Mouse (Mus musculus): Measurements from ENCODE around the gene Gast. TPM values are rescaled to one million over a fixed set of nuclear protein-coding genes. Genes with fewer than 3 reads are reported as not detected.

The Gast gene
- total and polyA plus RNA-seq, 3 experiments: not detected

GRCm38 (mm10) chr11:100332766-100333515 lies 1.3 kb upstream of the Gast start:
- TF ChIP-seq ETS1 (conservative IDR thresholded peaks at IDR 0.05; ENCODE audit: low read depth, low read length): no peak
- no peak for DNase-seq (ENCODE audit: extremely low read depth)
- dilution Hi-C loops (cut with MboI; ENCODE audit: extremely low pct_ligation_motif_present, extremely low pct_unique_long_range_greater_than_20kb, low sequenced_read_pairs): no loop called here
- no peak overlapping the region for H3K4me2 ChIP-seq (ENCODE audit: insufficient read depth, low read depth, poor library complexity, severe bottlenecking)
- in situ Hi-C loops (cut with MboI; ENCODE audit: low pct_ligation_motif_present, low pct_unique_long_range_greater_than_20kb, low sequenced_read_pairs): no loop called here
- peaks cover 55% of the 10 kb centered on the region for H3K27me3 ChIP-seq (replicated peaks)
- H3K4me3 ChIP-seq (replicated peaks in 1 of 3; ENCODE audit: low read depth in 2 of 3, low read length in 2 of 3, poor library complexity in 1 of 3): no peak overlapping the region
- H3K79me2 ChIP-seq (replicated peaks; ENCODE audit: control insufficient read depth, extremely low read depth, insufficient read depth, poor library complexity, severe bottlenecking): no peaks in the 10 kb centered on the region
- H3K27ac ChIP-seq (ENCODE audit: insufficient read depth, low read depth): no peak overlapping the region
- no peaks in the 10 kb centered on the region for H3K36me3 ChIP-seq (replicated peaks in 1 of 2; ENCODE audit: control insufficient read depth in 1 of 2, insufficient read depth in 1 of 2, low read length in 1 of 2)
- H3K4me1 ChIP-seq (ENCODE audit: control insufficient read depth in 1 of 2, insufficient read depth in 2 of 2): peaks cover 4% of the 10 kb centered on the region in 2 experiments; a peak in 2 of 4 replicates
- H3K9ac ChIP-seq (ENCODE audit: insufficient read depth, low read depth): no peak overlapping the region
- H3K9me3 ChIP-seq (replicated peaks; ENCODE audit: low read length): no peaks in the 10 kb centered on the region

- Histone ChIP-seq H3K36me3 (replicated peaks in 1 of 2; ENCODE audit: control insufficient read depth in 1 of 2, insufficient read depth in 1 of 2, low read length in 1 of 2) (no peaks in the 10 kb centered on the region), H3K4me2 (ENCODE audit: insufficient read depth, low read depth, poor library complexity, severe bottlenecking) (no peak overlapping the region), H3K4me1 (ENCODE audit: control insufficient read depth in 1 of 2, insufficient read depth in 2 of 2) (peaks cover 0 to 4% of the 10 kb centered on the region in 2 experiments; a peak in 1 of 4 replicates), H3K27ac (ENCODE audit: insufficient read depth, low read depth) (no peak overlapping the region), H3K9ac (ENCODE audit: insufficient read depth, low read depth) (no peak overlapping the region), H3K79me2 (replicated peaks; ENCODE audit: control insufficient read depth, extremely low read depth, insufficient read depth, poor library complexity, severe bottlenecking) (no peaks in the 10 kb centered on the region), H3K9me3 (replicated peaks; ENCODE audit: low read length) (no peaks in the 10 kb centered on the region), H3K4me3 (replicated peaks in 1 of 3; ENCODE audit: low read depth in 2 of 3, low read length in 2 of 3, poor library complexity in 1 of 3) (no peak overlapping the region), H3K27me3 (replicated peaks) (peaks cover 77% of the 10 kb centered on the region)
- TF ChIP-seq SMC3 (IDR thresholded peaks at IDR 0.05; ENCODE audit: low read depth, low read length) (no peak), MYC (IDR thresholded peaks at IDR 0.05; ENCODE audit: low read depth, low read length) (no peak), SIN3A (IDR thresholded peaks at IDR 0.05; ENCODE audit: low read length) (no peak), TCF12 (IDR thresholded peaks at IDR 0.05; ENCODE audit: low read depth, low read length) (no peak)
- dilution Hi-C loops (cut with MboI; ENCODE audit: extremely low pct_ligation_motif_present, extremely low pct_unique_long_range_greater_than_20kb, low sequenced_read_pairs): no loop called here
- in situ Hi-C loops (cut with MboI; ENCODE audit: low pct_ligation_motif_present, low pct_unique_long_range_greater_than_20kb, low sequenced_read_pairs): no loop called here
- DNase-seq (ENCODE audit: extremely low read depth): no peak
Measured at GRCm38 (mm10) chr11:100335731-100336130, 1.5 kb downstream of the Gast start.

- TF ChIP-seq MAFK (IDR thresholded peaks at IDR 0.05; ENCODE audit: insufficient replicate concordance, low read length) (peak; percentile 93), TBP (conservative IDR thresholded peaks at IDR 0.05; ENCODE audit: low read depth, low read length) (no peak)
- dilution Hi-C loops (cut with MboI; ENCODE audit: extremely low pct_ligation_motif_present, extremely low pct_unique_long_range_greater_than_20kb, low sequenced_read_pairs) (no loop called here), in situ Hi-C loops (cut with MboI; ENCODE audit: low pct_ligation_motif_present, low pct_unique_long_range_greater_than_20kb, low sequenced_read_pairs) (no loop called here)
- Histone ChIP-seq H3K36me3 (replicated peaks in 1 of 2; ENCODE audit: control insufficient read depth in 1 of 2, insufficient read depth in 1 of 2, low read length in 1 of 2) (no peaks in the 10 kb centered on the region), H3K79me2 (replicated peaks; ENCODE audit: control insufficient read depth, extremely low read depth, insufficient read depth, poor library complexity, severe bottlenecking) (no peaks in the 10 kb centered on the region), H3K9ac (ENCODE audit: insufficient read depth, low read depth) (no peak overlapping the region), H3K4me3 (replicated peaks in 1 of 3; ENCODE audit: low read depth in 2 of 3, low read length in 2 of 3, poor library complexity in 1 of 3) (no peak overlapping the region), H3K4me1 (ENCODE audit: control insufficient read depth in 1 of 2, insufficient read depth in 2 of 2) (peaks cover 0 to 9% of the 10 kb centered on the region in 2 experiments; a peak in 1 of 4 replicates), H3K9me3 (replicated peaks; ENCODE audit: low read length) (peaks cover 2% of the 10 kb centered on the region), H3K4me2 (ENCODE audit: insufficient read depth, low read depth, poor library complexity, severe bottlenecking) (peak overlapping the region; percentile 4; the same call in 1 of the 2 replicates), H3K27ac (ENCODE audit: insufficient read depth, low read depth) (no peak overlapping the region), H3K27me3 (replicated peaks) (peaks cover 34% of the 10 kb centered on the region)
- no peak for DNase-seq (ENCODE audit: extremely low read depth)
Measured at GRCm38 (mm10) chr11:100344269-100344668, 10.1 kb downstream of the Gast start.

Data from CH12.LX (cell line).